Mouse (Mus musculus) natural killer cell, adult 2 months (primary cell): ENCODE results near the gene Ogdhl.

Experiments used
- DNase-seq, 2 experiments: peaks; one replicate each; pipeline ENCODE4 v3.0.0; 2022; ENCODE audit warnings: low spot score in 2 of 2

The Ogdhl gene

GRCm38 (mm10) chr14:32380099-32380480, 58.3 kb downstream of the Ogdhl start:
- no peak for DNase-seq

- no peak for DNase-seq
Observed at GRCm38 (mm10) chr14:32381066-32381465, 59.2 kb downstream of the Ogdhl start.

GRCm38 (mm10) chr14:32381619-32382018, 59.8 kb downstream of the Ogdhl start:
- DNase-seq = no peak

GRCm38 (mm10) chr14:32388196-32388595, 66.4 kb downstream of the Ogdhl start, which contains the start of gene 1700024G13Rik:
1700024G13Rik (minus strand) TSS chr14:32388391.
- no peak for DNase-seq
